Mouse (Mus musculus) heart, postnatal 0 days (tissue): Measurements from ENCODE around the gene Krtcap3.

Experiments
- CTCF ChIP-seq: IDR thresholded peaks from 2 replicates; pipeline ENCODE4 v1.5.1; 2016; ENCODE audit warnings: antibody characterized with exemption, control low read depth, low read depth
- EP300 ChIP-seq: IDR thresholded peaks from 2 replicates; pipeline ENCODE4 v1.6.1; 2016; ENCODE audit warnings: antibody characterized with exemption, low read depth

- no peak for TF ChIP-seq CTCF
- TF ChIP-seq EP300: no peak
Measured at GRCm38 (mm10) chr5:31222696-31223095, 28.8 kb upstream of the Krtcap3 start.
